Mouse (Mus musculus) neural tube, embryonic 13.5 days (tissue): ENCODE data around the gene Obp2b. TPM values are rescaled to one million over a fixed set of nuclear protein-coding genes. Genes with fewer than 3 reads are reported as not detected.

Experiments
- ATAC-seq: fragments of 200-750 bp; cut with Nextera tagmentation; 2 replicates; pipeline ENCODE4 v1.8.0; 2017; ENCODE audit warnings: low read depth, mild to moderate bottlenecking, moderate TSS enrichment, moderate library complexity
- H3K27ac ChIP-seq: fragments of 300-500 bp; sonication (generic); replicated peaks from 2 replicates; pipeline ENCODE4 v1.5.1; 2015; ENCODE audit warnings: moderate library complexity, mild to moderate bottlenecking, inconsistent platforms
- H3K27me3 ChIP-seq: fragments of 300-500 bp; sonication (generic); 2 replicates; pipeline ENCODE4 v1.6.1; 2015; ENCODE audit warnings: mild to moderate bottlenecking, inconsistent platforms
- H3K36me3 ChIP-seq: fragments of 300-500 bp; sonication (generic); 2 replicates; pipeline ENCODE4 v1.6.1; 2015; ENCODE audit warnings: mild to moderate bottlenecking, inconsistent platforms
- H3K4me1 ChIP-seq: fragments of 300-500 bp; sonication (generic); replicated peaks from 2 replicates; pipeline ENCODE4 v1.6.1; 2015; ENCODE audit warnings: inconsistent platforms
- H3K4me2 ChIP-seq: fragments of 300-500 bp; sonication (generic); 2 replicates; pipeline ENCODE4 v1.6.1; 2015; ENCODE audit warnings: inconsistent platforms, mild to moderate bottlenecking, moderate library complexity
- H3K4me3 ChIP-seq: fragments of 300-500 bp; sonication (generic); 2 replicates; pipeline ENCODE4 v1.5.1; 2015; ENCODE audit warnings: mild to moderate bottlenecking, inconsistent platforms
- H3K9ac ChIP-seq: fragments of 300-500 bp; sonication (generic); 2 replicates; pipeline ENCODE4 v1.6.1; 2015; ENCODE audit warnings: moderate library complexity, mild to moderate bottlenecking, inconsistent platforms
- H3K9me3 ChIP-seq: fragments of 300-500 bp; sonication (generic); 2 replicates; pipeline ENCODE4 v1.6.1; 2016; ENCODE audit warnings: inconsistent platforms
- WGBS: fragments of 180-500 bp; shearing (Covaris S2); methylation state at CpG from one replicate; pipeline ENCODE4 v1.1.7; 2015; 5-methylcytosine and 5-hydroxymethylcytosine counted together
- polyA plus RNA-seq: library from polyadenylated mRNA; unstranded; fragments of >200 nt; fragmentation: Nextera tagmentation; extraction: Ambion mirVana; gene quantifications from 2 replicates; pipeline ENCODE4 v1.2.1, GENCODE M21; 2015

The Obp2b gene
- polyA plus RNA-seq, 1 experiment from 2014 or later: not detected

GRCm38 (mm10) chr2:25733199-25733930, 3.4 kb upstream of the Obp2b start:
- H3K27ac ChIP-seq: no peak overlapping the region
- no peaks in the 10 kb centered on the region for H3K27me3 ChIP-seq
- H3K36me3 ChIP-seq: no peaks in the 10 kb centered on the region
- no peak overlapping the region for H3K4me3 ChIP-seq
- no peak overlapping the region for H3K4me2 ChIP-seq
- no peak overlapping the region for H3K9ac ChIP-seq
- ATAC-seq: no peak
- WGBS: 64% methylated on average over 2 of the region's 2 CpGs
- H3K4me1 ChIP-seq: no peaks in the 10 kb centered on the region
- no peaks in the 10 kb centered on the region for H3K9me3 ChIP-seq

GRCm38 (mm10) chr2:25741671-25742070, 4.9 kb downstream of the Obp2b start:
- H3K4me1 ChIP-seq: no peaks in the 10 kb centered on the region

GRCm38 (mm10) chr2:25754201-25754600, 17.4 kb downstream of the Obp2b start:
- H3K27ac ChIP-seq: no peak overlapping the region
- H3K27me3 ChIP-seq: no peaks in the 10 kb centered on the region
- H3K4me1 ChIP-seq: no peaks in the 10 kb centered on the region
- H3K4me3 ChIP-seq: no peak overlapping the region
- 93% methylated on average over 1 of the region's 1 CpGs for WGBS
- no peak for ATAC-seq
- no peak overlapping the region for H3K9ac ChIP-seq
- no peak overlapping the region for H3K4me2 ChIP-seq
- H3K9me3 ChIP-seq: no peaks in the 10 kb centered on the region
- H3K36me3 ChIP-seq: no peaks in the 10 kb centered on the region

More at GRCm38 (mm10) chr2:25741671-25742070, 4.9 kb downstream of the Obp2b start:
- H3K27ac ChIP-seq: no peak overlapping the region
- ATAC-seq: no peak
- no peak overlapping the region for H3K4me3 ChIP-seq
- H3K9me3 ChIP-seq: no peaks in the 10 kb centered on the region
- H3K4me2 ChIP-seq: no peak overlapping the region
- no peaks in the 10 kb centered on the region for H3K36me3 ChIP-seq
- no peak overlapping the region for H3K9ac ChIP-seq
- H3K27me3 ChIP-seq: no peaks in the 10 kb centered on the region
- whole genome bisulfite sequencing: 71% methylated on average over 1 of the region's 1 CpGs

GRCm38 (mm10) chr2:25758064-25758625, 21.3 kb downstream of the Obp2b start:
- ATAC-seq: no peak
- Histone ChIP-seq H3K27ac (no peak overlapping the region), H3K27me3 (no peaks in the 10 kb centered on the region), H3K4me3 (no peak overlapping the region), H3K36me3 (no peaks in the 10 kb centered on the region), H3K4me2 (no peak overlapping the region), H3K9ac (no peak overlapping the region), H3K9me3 (no peaks in the 10 kb centered on the region), H3K4me1 (no peaks in the 10 kb centered on the region)
- 52% methylated on average over 4 of the region's 4 CpGs for WGBS

- H3K36me3 ChIP-seq: no peaks in the 10 kb centered on the region
- no peaks in the 10 kb centered on the region for H3K4me1 ChIP-seq
- 43% methylated on average over 2 of the region's 2 CpGs for WGBS
- no peaks in the 10 kb centered on the region for H3K9me3 ChIP-seq
- H3K4me2 ChIP-seq: no peak within 1 kb of the TSS
- ATAC-seq: no peak
- H3K27me3 ChIP-seq: no peaks in the 10 kb centered on the region
- no peak within 1 kb of the TSS for H3K9ac ChIP-seq
- H3K4me3 ChIP-seq: no peak within 1 kb of the TSS
- no peak within 1 kb of the TSS for H3K27ac ChIP-seq
Observed at GRCm38 (mm10) chr2:25765269-25765668, 28.5 kb downstream of the Obp2b start, which contains the start of gene Lcn3. TSS of gene Lcn3 (plus strand) at chr2:25765569.

GRCm38 (mm10) chr2:25767764-25768163, 31.0 kb downstream of the Obp2b start:
- Histone ChIP-seq H3K4me3 (no peak overlapping the region), H3K9ac (no peak overlapping the region), H3K4me1 (no peaks in the 10 kb centered on the region), H3K4me2 (no peak overlapping the region), H3K36me3 (no peaks in the 10 kb centered on the region), H3K9me3 (no peaks in the 10 kb centered on the region), H3K27ac (no peak overlapping the region), H3K27me3 (no peaks in the 10 kb centered on the region)
- WGBS: 84% methylated on average over 4 of the region's 4 CpGs
- ATAC-seq: no peak

- H3K4me1 ChIP-seq: no peaks in the 10 kb centered on the region
- WGBS: 88% methylated on average over 2 of the region's 2 CpGs
Observed at GRCm38 (mm10) chr2:25773507-25773906, 36.7 kb downstream of the Obp2b start.

GRCm38 (mm10) chr2:25774640-25775039, 37.8 kb downstream of the Obp2b start:
- no peak for ATAC-seq
- no peak overlapping the region for H3K4me2 ChIP-seq
- H3K4me3 ChIP-seq: no peak overlapping the region
- 81% methylated on average over 2 of the region's 2 CpGs for WGBS
- no peaks in the 10 kb centered on the region for H3K4me1 ChIP-seq
- H3K9me3 ChIP-seq: no peaks in the 10 kb centered on the region
- H3K36me3 ChIP-seq: no peaks in the 10 kb centered on the region
- H3K9ac ChIP-seq: no peak overlapping the region
- H3K27ac ChIP-seq: no peak overlapping the region
- H3K27me3 ChIP-seq: no peaks in the 10 kb centered on the region

More at GRCm38 (mm10) chr2:25773507-25773906, 36.7 kb downstream of the Obp2b start:
- no peak for ATAC-seq
- H3K27me3 ChIP-seq: no peaks in the 10 kb centered on the region
- no peak overlapping the region for H3K4me2 ChIP-seq
- no peak overlapping the region for H3K9ac ChIP-seq
- H3K9me3 ChIP-seq: no peaks in the 10 kb centered on the region
- H3K36me3 ChIP-seq: no peaks in the 10 kb centered on the region
- no peak overlapping the region for H3K4me3 ChIP-seq
- no peak overlapping the region for H3K27ac ChIP-seq

GRCm38 (mm10) chr2:25775991-25776390, 39.2 kb downstream of the Obp2b start:
- Histone ChIP-seq H3K4me2 (no peak overlapping the region), H3K9ac (no peak overlapping the region), H3K27me3 (no peaks in the 10 kb centered on the region), H3K4me3 (no peak overlapping the region), H3K4me1 (no peaks in the 10 kb centered on the region), H3K9me3 (no peaks in the 10 kb centered on the region), H3K36me3 (no peaks in the 10 kb centered on the region), H3K27ac (no peak overlapping the region)
- 76% methylated on average over 3 of the region's 3 CpGs for WGBS
- ATAC-seq: no peak

GRCm38 (mm10) chr2:25776717-25777116, 39.9 kb downstream of the Obp2b start, which contains the start of gene Lcn11:
TSS of gene Lcn11 (plus strand) at chr2:25777017.
- Histone ChIP-seq H3K4me2 (no peak within 1 kb of the TSS), H3K4me1 (no peaks in the 10 kb centered on the region), H3K27me3 (no peaks in the 10 kb centered on the region), H3K9me3 (no peaks in the 10 kb centered on the region), H3K4me3 (no peak within 1 kb of the TSS), H3K36me3 (no peaks in the 10 kb centered on the region), H3K9ac (no peak within 1 kb of the TSS), H3K27ac (no peak within 1 kb of the TSS)
- 93% methylated on average over 1 of the region's 1 CpGs for WGBS
- no peak for ATAC-seq

- Histone ChIP-seq H3K4me2 (no peak overlapping the region), H3K4me3 (no peak overlapping the region), H3K27me3 (no peaks in the 10 kb centered on the region), H3K27ac (no peak overlapping the region), H3K9ac (no peak overlapping the region), H3K4me1 (no peaks in the 10 kb centered on the region), H3K36me3 (no peaks in the 10 kb centered on the region), H3K9me3 (no peaks in the 10 kb centered on the region)
- no peak for ATAC-seq
- 89% methylated on average over 9 of the region's 9 CpGs for WGBS
Observed at GRCm38 (mm10) chr2:25779076-25779475, 42.3 kb downstream of the Obp2b start.

- no peak overlapping the region for H3K4me3 ChIP-seq
- no peak overlapping the region for H3K4me2 ChIP-seq
- no peaks in the 10 kb centered on the region for H3K9me3 ChIP-seq
- H3K27me3 ChIP-seq: no peaks in the 10 kb centered on the region
- ATAC-seq: no peak
- no peaks in the 10 kb centered on the region for H3K36me3 ChIP-seq
- WGBS: 56% methylated on average over 4 of the region's 4 CpGs
- H3K4me1 ChIP-seq: no peaks in the 10 kb centered on the region
- no peak overlapping the region for H3K9ac ChIP-seq
- H3K27ac ChIP-seq: no peak overlapping the region
Observed at GRCm38 (mm10) chr2:25780921-25781320, 44.1 kb downstream of the Obp2b start.

- H3K4me3 ChIP-seq: no peak within 1 kb of the TSS
- H3K4me2 ChIP-seq: no peak within 1 kb of the TSS
- ATAC-seq: no peak
- H3K9ac ChIP-seq: no peak within 1 kb of the TSS
- no peaks in the 10 kb centered on the region for H3K36me3 ChIP-seq
- 87% methylated on average over 3 of the region's 3 CpGs for WGBS
- no peak within 1 kb of the TSS for H3K27ac ChIP-seq
- H3K9me3 ChIP-seq: no peaks in the 10 kb centered on the region
- H3K4me1 ChIP-seq: no peaks in the 10 kb centered on the region
- no peaks in the 10 kb centered on the region for H3K27me3 ChIP-seq
Observed at GRCm38 (mm10) chr2:25781957-25782356, 45.1 kb downstream of the Obp2b start, which contains the start of gene Gm13539. TSS of gene Gm13539 (plus strand) at chr2:25782257.
